Mouse (Mus musculus) liver, embryonic 11.5 days (tissue): ENCODE measurements around the gene Ncf4. TPM values are rescaled to one million over a fixed set of nuclear protein-coding genes. Genes with fewer than 3 reads are reported as not detected.

ENCODE experiments used
- microRNA-seq: library from miRNA; unstranded; fragments of <30 nt; microRNA quantifications from one replicate; pipeline ENCODE4, GENCODE M21; 2017; ENCODE audit warnings: borderline number of aligned reads
- polyA plus RNA-seq: library from polyadenylated mRNA; unstranded; fragments of >200 nt; fragmentation: Nextera tagmentation; extraction: Ambion mirVana; gene quantifications from 2 replicates; pipeline ENCODE4 v1.2.1, GENCODE M21; 2014

Gene Ncf4
- polyA plus RNA-seq, 1 experiment from 2014 or later = 19.8 TPM

Small RNAs within 50 kb of the gene (microRNA-seq; reads per million reads assigned to microRNA genes)
- not detected for gene Mir7676-1

Other genes starting within 250 kb of the Ncf4 start
- gene Cacng2, start 124.8 kb upstream of the Ncf4 start, polyA plus RNA-seq = 0.05 TPM in 1 of 2 replicates, not detected in the other
- gene Ift27, start 70.7 kb upstream of the Ncf4 start, polyA plus RNA-seq = 57.8 and 60.5 TPM in 2 replicates
- not detected in 2 replicates for gene Pvalb, start 38.4 kb upstream of the Ncf4 start, polyA plus RNA-seq
- gene Csf2rb2, start 60.9 kb downstream of the Ncf4 start, polyA plus RNA-seq = 1.5 and 1.8 TPM in 2 replicates
- gene Csf2rb, start 81.0 kb downstream of the Ncf4 start, polyA plus RNA-seq = 7.7 and 9.5 TPM in 2 replicates
- not detected in 2 replicates for gene Tex33, start 151.1 kb downstream of the Ncf4 start, polyA plus RNA-seq
- 95.3 and 98.9 TPM in 2 replicates for gene Tst, start 161.1 kb downstream of the Ncf4 start, polyA plus RNA-seq
- gene Mpst, start 161.6 kb downstream of the Ncf4 start, polyA plus RNA-seq = 5.1 TPM in 2 replicates
- 17.1 and 19.2 TPM in 2 replicates for gene Kctd17, start 183.8 kb downstream of the Ncf4 start, polyA plus RNA-seq
- gene Tmprss6, start 223.8 kb downstream of the Ncf4 start, polyA plus RNA-seq = 7.0 and 7.9 TPM in 2 replicates